Mouse (Mus musculus) spleen, postnatal 36 days (tissue): ENCODE measurements at regions not wholly inside any gene's neighbourhood (a gene's known extent, or its start where the extent isn't known, plus 50 kb on each side); places are given as distances from the start of the nearest gene placed in this dataset.
A peak's percentile ranks its signal among the peaks of the same experiment; 100 is the strongest.

Experiments used
- DNase-seq, 2 experiments: peaks; one replicate each; pipeline ENCODE4 v3.0.0; 2022; ENCODE audit warnings: low spot score in 2 of 2, mixed read lengths in 1 of 2

- no peak for DNase-seq
Measured at GRCm38 (mm10) chr2:137446919-137447318, 330.5 kb upstream of the Jag1 start.

- no peak for DNase-seq
Measured at GRCm38 (mm10) chr2:137437741-137438140, 321.3 kb upstream of the Jag1 start.

- no peak for DNase-seq
Measured at GRCm38 (mm10) chr2:137436161-137436560, 319.7 kb upstream of the Jag1 start.

GRCm38 (mm10) chr2:137422656-137423055, 306.2 kb upstream of the Jag1 start:
- DNase-seq: no peak

GRCm38 (mm10) chr2:137419678-137420077, 303.2 kb upstream of the Jag1 start:
- peak in 1 of 2 experiments; percentile 2 for DNase-seq

GRCm38 (mm10) chr2:137417691-137418090, 301.2 kb upstream of the Jag1 start:
- DNase-seq: no peak

- no peak for DNase-seq
Measured at GRCm38 (mm10) chr2:137413432-137413831, 297.0 kb upstream of the Jag1 start.

- no peak for DNase-seq
Measured at GRCm38 (mm10) chr2:137409611-137410010, 293.2 kb upstream of the Jag1 start.

- no peak for DNase-seq
Measured at GRCm38 (mm10) chr2:137408294-137408693, 291.9 kb upstream of the Jag1 start.

- no peak for DNase-seq
Measured at GRCm38 (mm10) chr2:137393486-137393885, 277.0 kb upstream of the Jag1 start.

- DNase-seq: no peak
Measured at GRCm38 (mm10) chr2:137379816-137380215, 263.4 kb upstream of the Jag1 start.

- DNase-seq: no peak
Measured at GRCm38 (mm10) chr2:137375346-137375745, 258.9 kb upstream of the Jag1 start.

- no peak for DNase-seq
Measured at GRCm38 (mm10) chr2:137371062-137371461, 254.6 kb upstream of the Jag1 start.

GRCm38 (mm10) chr2:137363006-137363405, 246.6 kb upstream of the Jag1 start:
- no peak for DNase-seq

GRCm38 (mm10) chr2:137357181-137357738, 240.8 kb upstream of the Jag1 start:
- no peak for DNase-seq

- no peak for DNase-seq
Measured at GRCm38 (mm10) chr2:137343736-137344135, 227.3 kb upstream of the Jag1 start.

- DNase-seq: no peak
Measured at GRCm38 (mm10) chr2:137329995-137330394, 213.6 kb upstream of the Jag1 start.

GRCm38 (mm10) chr2:137323445-137323844, 207.0 kb upstream of the Jag1 start:
- DNase-seq: no peak

GRCm38 (mm10) chr2:137310511-137310910, 194.1 kb upstream of the Jag1 start:
- DNase-seq: no peak

GRCm38 (mm10) chr2:137308116-137308515, 191.7 kb upstream of the Jag1 start:
- DNase-seq: no peak

- DNase-seq: no peak
Measured at GRCm38 (mm10) chr2:137301474-137302267, 185.2 kb upstream of the Jag1 start.

GRCm38 (mm10) chr2:137289231-137289630, 172.8 kb upstream of the Jag1 start:
- DNase-seq: no peak

GRCm38 (mm10) chr2:137271575-137272180, 155.2 kb upstream of the Jag1 start:
- no peak for DNase-seq
